Mouse (Mus musculus): ENCODE data around the gene Gpatch8. TPM values are rescaled to one million over a fixed set of nuclear protein-coding genes. Genes with fewer than 3 reads are reported as not detected.

Gpatch8 gene
- total RNA-seq, 2 experiments from 2014 or later: 46.6 to 55.7 TPM

DNA sequence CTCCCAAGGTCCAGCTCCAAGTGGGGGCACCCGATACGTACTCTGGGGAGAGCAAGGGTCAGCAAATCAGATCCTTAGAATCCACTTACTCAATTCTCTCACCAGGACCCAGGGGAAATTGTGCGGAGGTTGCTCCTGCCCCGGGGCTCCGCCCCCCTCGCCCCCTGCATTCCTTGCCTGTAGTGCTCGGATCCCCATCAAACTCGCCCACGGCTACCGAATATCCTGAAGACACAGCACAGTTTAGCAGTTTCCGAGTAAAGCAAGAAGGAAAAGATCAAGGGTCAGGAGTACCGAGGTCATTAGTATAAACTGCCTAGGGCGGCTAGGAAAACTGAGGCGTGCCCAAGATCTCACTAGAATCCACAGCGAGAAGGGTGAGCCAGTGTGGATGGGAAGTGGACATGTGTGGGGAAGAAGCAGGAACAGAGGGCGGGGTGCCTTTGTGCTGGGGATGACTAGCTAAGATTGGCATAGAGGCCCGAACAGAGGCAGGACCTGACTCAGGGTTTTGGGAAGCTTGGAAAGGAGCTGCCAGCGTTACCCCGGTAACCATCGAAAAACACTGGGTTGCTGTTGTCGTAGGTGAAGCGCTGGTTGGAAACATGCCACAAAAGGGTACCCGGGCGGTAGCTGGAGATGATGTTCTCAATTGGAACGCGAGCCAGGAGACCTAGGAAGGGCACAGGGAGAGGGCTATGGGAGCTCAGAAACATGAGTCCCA lies 90.3 kb downstream of the Gpatch8 start:
- intact Hi-C loops (cut with DNase I): no loop called here
- peak; percentile 69 to 84 for DNase-seq (ENCODE audit: low spot score in 2 of 2)

DNA sequence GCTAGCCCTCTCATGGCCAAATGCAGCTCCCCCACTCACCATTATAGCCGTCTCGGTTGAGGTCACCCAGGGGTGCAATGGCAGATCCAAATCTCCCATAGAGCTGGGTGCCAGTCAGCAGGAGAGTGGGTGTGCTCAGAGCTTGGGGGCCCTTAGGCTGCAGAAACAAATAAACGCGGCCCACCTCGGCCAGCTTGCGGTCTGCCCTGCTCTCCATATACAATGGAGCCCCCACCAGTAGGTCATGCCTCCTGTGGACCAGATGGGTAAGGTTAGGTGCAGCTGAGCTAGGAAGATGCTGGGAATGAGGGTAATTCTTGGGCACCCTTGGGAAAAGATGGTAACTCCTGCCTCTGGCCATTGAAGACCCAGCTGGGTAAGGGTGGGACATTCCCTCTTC lies 91.3 kb downstream of the Gpatch8 start:
- no peak for DNase-seq (ENCODE audit: low spot score in 2 of 2)
- intact Hi-C loops (cut with DNase I): no loop called here

DNA sequence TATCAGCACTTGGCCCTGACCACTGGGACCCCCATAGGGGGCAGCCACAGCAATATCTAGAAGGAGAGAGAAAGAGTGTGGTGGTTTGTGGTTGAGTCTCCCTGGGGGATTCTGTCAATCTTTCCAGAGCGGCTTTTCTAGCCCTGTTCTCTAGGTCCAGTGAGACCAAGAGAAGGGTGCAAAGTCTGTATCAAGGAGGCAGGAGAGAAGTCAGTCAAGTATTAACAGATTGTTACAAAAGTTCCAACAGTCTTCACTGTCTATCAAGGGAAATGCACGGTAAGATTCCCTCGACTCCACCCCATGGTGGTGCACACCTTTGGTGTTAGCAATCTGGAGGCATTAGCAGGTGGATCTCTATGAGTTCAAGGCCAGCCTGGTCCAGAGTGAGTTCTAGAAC lies 94.4 kb downstream of the Gpatch8 start:
- no peak for DNase-seq (ENCODE audit: low spot score in 2 of 2)
- intact Hi-C loops (cut with DNase I): no loop called here

DNA sequence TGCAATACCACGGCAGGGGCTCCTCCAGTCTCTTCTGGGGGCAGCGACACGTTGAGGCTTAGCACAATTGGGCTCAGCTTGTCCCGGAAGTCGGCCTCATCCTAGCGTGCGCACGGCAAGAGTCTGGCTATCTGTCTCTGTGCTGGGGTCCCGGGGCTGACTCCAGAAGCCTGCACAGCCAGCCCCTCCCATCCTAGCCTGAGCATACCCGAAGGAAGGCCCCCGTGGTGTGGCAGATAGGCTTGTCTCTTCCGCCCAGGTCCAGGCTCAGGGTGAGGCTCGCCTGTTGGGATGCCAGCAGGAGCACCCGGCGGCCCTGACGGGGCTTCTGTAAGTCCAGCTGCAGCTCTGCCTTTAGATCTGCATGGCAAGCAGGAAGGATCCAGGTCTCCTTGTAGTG lies 95.7 kb downstream of the Gpatch8 start:
- no peak for DNase-seq (ENCODE audit: low spot score in 2 of 2)
- intact Hi-C loops (cut with DNase I): no loop called here

DNA sequence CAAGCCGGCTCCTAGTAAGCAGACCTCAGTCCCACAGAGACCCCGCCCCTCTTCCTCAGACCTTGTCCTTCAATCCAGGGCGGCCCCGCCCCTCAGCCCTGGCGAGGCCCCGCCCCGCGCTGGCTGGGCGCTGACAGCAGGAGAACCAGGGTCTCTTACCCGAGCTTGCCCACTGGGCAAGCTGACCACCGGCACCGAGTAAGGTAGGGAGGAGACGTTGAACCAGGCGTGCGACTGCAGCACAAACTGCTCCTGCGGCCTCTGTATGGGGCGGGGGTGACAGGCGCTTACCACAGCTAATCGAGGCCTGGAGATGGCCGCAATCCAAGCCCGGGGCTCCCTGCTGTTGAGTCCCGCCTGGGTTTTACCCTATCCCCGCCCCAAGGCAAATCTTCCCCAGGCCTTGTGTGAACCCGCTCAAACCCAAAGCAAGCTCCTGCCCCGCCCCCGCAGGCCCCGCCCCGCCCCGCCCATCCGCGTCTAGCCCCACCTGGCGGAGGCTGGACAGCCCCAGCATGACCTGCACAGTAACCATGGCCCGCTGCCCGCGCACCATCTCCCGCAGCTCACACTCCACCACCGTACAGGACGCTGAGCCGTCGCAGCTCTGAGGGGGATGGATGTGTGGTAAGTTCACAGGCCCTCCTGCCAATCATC lies 100.3 kb downstream of the Gpatch8 start:
- peak; percentile 49 to 54 for DNase-seq (ENCODE audit: low spot score in 2 of 2)
- intact Hi-C loops (cut with DNase I): no loop called here

DNA sequence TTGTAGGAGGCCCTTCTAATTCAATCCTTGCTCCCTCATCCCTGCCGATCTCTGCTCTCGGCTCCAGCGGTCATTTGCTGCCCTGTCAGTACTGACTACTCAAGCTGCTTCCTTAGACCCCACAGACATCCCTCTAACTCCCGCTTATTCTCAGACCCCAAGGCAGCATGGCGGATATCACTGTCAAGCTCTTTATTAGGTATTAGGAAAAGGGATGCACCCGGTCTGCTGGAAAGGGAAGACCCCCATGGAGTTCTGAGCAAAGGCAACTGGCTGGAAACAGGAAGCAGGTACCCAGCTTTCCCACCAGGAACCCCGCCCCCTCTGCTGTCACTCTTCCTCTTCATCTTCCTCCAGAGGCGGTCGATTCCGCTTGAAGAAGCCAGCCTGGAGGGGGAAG lies 103.1 kb downstream of the Gpatch8 start:
- no peak for DNase-seq (ENCODE audit: low spot score in 2 of 2)
- intact Hi-C loops (cut with DNase I): no loop called here

DNA sequence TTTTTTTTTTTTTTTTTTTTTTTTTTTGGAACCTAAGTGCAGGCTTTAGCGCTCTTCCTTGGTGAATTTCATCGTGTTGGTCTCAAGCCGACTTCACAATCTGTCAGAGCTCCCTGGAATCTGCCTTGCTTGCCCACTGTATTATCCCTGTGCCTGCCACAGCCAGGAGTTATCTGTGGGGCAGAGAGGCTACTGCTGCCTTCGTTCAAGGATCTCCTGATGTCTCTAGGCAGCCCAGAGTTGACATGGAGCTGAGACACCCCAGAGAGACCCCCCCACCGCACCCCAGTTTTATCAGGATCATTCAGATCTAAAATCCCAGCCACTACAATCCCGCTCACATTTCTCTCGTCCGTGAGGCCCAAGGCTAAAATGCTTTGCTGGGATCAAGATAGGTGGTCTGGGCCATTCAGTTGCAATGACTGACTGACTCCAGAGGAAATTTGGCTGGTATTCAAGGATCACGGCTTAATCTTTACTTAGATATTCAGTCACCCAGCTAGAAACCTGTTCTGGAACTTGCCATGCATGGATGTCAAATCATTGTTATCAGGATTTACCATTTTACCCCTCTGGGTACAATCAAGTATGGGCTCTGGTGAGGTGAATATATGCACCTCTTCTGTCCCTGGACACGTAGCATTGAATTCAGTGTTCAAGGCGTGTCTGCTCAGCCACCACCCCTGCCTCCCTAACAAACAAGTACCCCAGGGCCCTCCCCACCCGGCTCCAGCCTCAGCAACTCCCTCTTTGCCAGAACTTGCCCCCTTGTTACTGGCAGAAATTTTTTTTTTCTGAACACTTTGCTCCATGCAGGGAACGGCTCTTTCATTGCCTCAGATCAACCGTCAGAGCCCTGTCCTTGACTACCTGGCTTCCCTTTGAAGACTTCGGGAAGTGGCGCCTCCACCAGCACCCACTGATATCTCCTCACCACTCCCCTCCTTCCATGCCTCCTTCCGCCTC lies 106.9 kb downstream of the Gpatch8 start:
- intact Hi-C loops (cut with DNase I): no loop called here

DNA sequence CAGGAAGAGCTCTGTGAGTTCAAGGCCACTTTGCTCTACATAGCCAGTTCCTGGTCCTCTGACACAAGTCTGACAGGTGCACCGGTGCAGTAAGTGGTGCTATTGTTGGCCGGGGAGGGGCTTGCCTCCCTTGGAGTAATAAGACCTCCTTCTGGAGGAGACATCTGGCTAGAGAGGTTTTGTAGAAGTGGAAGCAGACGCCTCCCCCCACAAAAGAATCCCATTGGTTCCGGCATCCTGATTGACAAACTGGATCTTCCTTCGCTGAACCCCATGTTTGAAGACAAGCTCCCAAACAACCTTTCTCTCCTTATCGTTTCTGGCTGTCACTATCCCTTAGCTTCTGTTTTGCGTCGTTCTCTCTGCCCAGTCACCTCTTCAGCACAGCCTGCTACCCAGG lies 107.9 kb downstream of the Gpatch8 start:
- intact Hi-C loops (cut with DNase I): no loop called here
- peak in 1 of 2 experiments; percentile 83 for DNase-seq (ENCODE audit: low spot score in 2 of 2)

More for the DNA sequence above, 106.9 kb downstream of the Gpatch8 start:
- DNase-seq (ENCODE audit: low spot score in 2 of 2): peak in 1 of 2 experiments; percentile 76

DNA sequence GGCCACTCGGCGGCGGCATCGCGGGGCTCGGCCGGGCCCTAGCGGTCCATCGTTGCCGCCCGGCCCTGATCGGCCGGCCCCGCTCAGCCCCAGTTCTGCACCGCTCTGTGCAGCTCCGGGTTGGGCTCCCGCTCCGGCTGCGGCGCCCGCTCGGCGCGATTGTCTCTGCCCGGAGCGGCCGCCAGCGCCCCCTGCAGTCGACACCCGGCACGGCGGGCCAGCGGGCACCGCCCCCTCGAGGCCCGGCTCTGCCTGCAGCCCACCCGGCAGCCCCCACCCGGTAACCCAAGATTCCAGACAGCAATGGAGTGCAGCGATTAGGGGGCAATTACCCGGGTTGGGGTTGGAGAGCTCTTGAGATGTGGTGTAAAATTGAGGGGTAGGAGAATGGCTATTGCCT lies 108.7 kb downstream of the Gpatch8 start, which contains the start of gene Fam171a2:
Gene Fam171a2 (minus strand): TSS at position 186 of the 400 bp plus-strand sequence.
- intact Hi-C loops (cut with DNase I): no loop called here
- DNase-seq (ENCODE audit: low spot score in 2 of 2): peak; percentile 66 to 84

DNA sequence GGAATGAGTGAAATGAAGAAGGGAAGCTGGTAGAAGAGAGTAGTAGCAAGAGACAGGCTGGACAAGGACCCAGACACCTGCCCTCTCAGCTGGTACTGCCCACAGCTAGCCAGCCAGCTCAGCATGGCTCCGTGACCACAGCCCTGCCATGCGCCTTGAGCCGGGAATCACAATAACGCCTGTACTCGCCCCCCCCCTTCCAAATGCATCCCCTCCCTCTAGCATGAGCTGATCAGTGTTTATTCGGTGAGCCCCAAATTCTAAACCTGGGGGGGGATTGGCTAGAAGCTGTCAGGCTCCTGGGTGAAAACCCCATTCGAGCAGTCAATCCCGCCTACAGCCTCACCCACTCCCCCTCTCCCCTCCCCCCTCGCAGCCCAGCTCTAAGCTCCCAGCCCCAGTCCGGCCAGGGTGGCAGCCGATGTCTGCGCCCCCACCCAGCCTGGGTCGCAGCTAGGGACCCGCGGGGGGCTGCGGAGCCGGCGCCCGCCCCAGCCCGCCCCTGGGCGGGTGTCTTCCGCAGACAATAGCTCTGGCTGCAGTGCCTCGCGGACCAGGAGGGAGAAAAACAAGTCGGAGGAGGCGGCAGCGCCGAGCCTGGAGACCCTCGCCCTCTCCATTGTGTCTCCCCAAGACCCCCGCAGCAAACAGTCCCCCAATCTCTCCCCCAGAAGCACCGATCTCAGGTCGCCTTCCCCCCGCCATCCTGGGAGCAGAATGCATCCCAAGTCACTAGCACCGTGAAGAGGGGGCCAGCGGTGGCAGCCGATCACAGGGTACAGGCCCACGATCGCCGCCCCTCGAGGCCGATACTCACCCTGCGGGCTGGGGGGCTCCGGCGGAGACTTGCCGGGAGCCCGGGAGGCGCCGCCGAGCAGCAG lies 109.4 kb downstream of the Gpatch8 start:
- DNase-seq (ENCODE audit: low spot score in 2 of 2): no peak
- intact Hi-C loops (cut with DNase I): no loop called here

DNA sequence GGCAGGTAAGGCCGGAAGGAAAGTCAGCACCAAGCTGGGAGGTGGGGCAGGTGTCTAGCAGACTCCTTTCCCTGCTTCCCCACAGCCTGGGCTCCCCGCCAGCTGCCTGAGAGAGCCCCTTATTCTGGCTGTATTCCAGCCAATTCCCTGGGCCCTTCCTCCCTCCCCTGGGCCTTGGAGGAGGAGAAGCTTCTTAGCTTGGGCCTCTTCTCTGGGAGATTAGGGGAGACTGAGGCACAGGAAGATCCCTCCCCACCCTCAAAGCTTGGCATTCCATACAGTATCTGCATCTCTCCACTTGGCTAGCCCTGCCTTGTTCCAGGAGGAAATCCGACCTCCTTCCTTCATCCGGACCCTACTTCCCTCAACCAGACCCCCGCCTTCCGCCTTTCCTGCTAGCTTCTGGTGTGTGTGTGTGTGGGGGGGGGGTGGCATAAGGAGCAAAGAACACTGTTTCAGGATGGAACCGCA lies 110.3 kb downstream of the Gpatch8 start:
- peak in 1 of 2 experiments; percentile 54 for DNase-seq (ENCODE audit: low spot score in 2 of 2)
- intact Hi-C loops (cut with DNase I): no loop called here

DNA sequence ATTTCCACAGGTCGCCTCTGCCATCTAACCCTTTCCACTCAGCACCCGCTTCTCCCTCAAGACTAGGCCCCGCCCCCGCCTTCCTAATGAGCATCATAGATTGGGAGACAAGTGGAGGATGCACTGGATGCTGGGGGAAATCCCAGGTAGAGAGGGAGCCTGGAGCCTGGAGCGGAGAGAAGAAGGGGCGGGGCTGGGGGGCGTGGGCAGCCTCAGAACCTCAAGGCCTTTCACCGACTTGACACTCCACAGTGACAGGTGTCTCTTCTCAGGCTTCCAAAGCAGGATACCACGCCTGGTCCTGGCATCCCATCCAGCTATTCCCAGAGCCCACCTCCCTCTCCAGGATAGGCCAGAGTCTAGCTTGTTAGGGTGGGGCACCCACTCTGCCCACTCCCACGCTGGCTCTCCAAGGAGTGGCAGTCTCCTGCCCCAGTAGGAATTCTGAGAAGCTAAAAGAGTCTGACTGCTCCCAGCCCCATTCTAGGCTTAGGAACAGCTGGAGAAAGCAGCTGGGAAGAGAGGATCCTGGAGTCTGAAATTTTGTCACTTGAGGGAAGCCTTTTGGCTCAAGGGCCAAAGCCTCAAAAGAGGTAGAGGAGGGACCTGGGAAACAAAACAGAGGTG lies 110.8 kb downstream of the Gpatch8 start:
- DNase-seq (ENCODE audit: low spot score in 2 of 2): peak in 1 of 2 experiments; percentile 65
- intact Hi-C loops (cut with DNase I): no loop called here

DNA sequence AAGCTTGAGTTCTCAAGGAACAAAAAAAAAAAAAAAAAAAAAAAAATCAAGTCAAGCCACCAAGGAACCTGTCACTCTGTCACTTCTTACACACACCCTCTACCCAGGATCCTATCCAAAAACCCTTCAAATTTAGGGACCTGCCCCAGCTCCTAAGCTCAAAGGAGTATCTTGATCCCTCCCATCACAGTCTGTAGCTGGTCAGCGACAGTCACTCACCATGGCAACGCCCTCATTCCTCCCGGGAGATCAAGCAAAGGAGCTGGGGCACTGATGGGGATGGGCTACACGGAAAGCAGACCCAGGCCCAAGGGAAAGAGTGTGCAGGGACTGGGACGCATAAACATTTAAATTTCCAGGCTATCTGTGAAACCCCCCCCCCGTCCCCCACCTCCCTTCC lies 111.4 kb downstream of the Gpatch8 start:
- DNase-seq (ENCODE audit: low spot score in 2 of 2): no peak
- intact Hi-C loops (cut with DNase I): no loop called here

DNA sequence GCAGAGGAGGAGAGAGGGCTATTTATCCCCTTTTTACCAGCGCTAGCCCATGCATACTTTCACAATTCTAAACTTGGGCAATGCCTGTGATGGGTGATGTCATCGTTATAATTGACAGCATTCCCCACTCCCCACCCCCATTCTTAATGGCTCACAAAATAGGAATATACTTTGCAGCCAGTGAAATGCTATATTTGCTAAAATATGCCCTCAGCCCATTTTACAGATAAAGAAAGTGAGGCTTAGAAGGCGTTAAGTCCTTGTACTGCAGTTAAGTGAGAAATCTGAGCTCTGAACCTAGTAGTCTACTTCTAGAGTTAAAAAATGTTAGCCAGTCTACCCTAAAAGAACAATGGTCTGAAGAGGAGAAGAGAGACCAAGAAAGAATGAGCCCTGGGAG lies 111.9 kb downstream of the Gpatch8 start:
- DNase-seq (ENCODE audit: low spot score in 2 of 2): no peak
- intact Hi-C loops (cut with DNase I): no loop called here

DNA sequence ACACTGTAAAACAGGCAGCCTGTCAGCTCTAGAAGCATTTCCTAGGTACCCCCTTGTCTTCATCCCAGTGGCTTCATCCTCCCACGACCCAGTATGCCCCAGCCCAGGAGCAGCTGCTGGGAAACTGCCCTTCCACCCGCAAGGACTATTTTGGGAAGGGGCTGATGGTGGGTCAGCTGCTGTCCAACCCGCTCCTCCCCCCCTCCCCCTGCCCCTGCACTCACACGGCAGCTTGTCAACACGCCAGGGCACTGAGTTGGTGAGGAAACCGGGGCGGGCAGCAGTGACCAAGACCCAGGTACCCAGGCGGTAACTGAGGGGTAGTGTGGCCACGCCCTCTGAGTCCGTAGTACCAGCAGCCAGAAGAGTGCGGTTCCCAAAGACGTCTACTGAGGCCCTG lies 112.5 kb downstream of the Gpatch8 start:
- DNase-seq (ENCODE audit: low spot score in 2 of 2): no peak
- intact Hi-C loops (cut with DNase I): no loop called here

DNA sequence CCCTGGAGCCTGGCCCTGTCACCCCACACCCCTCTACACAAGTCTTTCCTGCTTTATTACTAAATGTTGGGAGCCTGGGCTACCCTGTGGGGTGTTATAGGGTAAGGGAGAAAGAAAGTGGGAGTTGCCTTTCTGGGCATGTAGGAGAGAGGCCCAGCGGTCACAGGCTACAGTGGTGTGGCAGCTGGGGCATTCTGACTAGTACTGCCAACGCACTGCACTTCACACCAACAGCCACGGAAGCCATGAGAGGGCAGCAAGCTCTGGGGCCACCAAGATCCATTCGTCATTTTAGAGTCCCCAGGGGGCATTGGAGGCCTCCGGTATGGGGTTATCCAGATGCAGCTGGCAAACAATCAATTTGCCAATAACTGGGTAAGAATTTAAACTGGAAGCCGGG lies 114.1 kb downstream of the Gpatch8 start:
- intact Hi-C loops (cut with DNase I): no loop called here
- no peak for DNase-seq (ENCODE audit: low spot score in 2 of 2)

DNA sequence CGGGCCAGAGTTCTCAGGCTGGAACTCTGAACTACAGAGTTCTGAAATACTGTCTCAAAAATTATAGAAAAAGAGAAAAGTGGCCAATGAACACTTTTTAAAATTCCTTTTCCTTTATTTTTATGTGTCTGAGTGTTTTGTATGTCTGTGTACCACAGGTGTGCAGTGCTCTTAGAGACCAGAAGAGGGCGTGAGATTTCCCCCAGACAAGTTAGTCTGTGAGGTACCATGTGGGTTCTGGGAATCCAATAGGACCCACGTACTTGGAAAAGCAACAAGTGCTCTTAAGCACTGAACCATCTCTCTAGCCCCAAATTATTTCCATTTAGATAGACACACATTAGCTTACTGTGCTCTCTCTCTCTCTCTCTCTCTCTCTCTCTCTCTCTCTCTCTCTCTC lies 114.8 kb downstream of the Gpatch8 start:
- DNase-seq (ENCODE audit: low spot score in 2 of 2): no peak

DNA sequence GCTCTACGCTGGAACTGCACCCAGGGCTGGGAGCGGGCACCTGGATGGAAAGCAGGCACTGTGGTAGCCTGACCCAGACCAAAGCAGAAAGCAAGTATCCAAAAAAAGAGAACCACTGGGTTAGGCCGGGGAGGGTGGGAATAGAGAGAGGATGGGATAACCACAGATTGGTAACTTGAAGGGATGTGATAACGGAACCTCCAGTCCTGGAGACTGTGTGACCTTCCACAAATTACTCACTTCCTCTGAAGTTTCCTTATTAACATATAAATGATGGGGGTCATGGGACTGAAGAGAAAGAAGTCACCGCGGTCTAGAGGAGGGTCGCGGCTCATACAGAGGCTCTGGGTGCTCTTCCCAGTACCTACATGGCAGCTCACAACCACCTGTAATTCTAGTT lies 115.9 kb downstream of the Gpatch8 start:
- intact Hi-C loops (cut with DNase I): no loop called here
- DNase-seq (ENCODE audit: low spot score in 2 of 2): no peak

More for the DNA sequence above, 114.8 kb downstream of the Gpatch8 start:
- intact Hi-C loops (cut with DNase I): no loop called here
